Mouse (Mus musculus) spleen, adult 2 months (tissue): ENCODE data around the gene Sh2d4b.

Source experiments
- CTCF ChIP-seq: fragments of 200-500 bp; IDR thresholded peaks from 2 replicates; pipeline ENCODE4 v1.5.1; 2011; ENCODE audit warnings: mild to moderate bottlenecking, inconsistent platforms; ENCODE audit not compliant: insufficient read depth, insufficient read length, insufficient replicate concordance; ENCODE audit errors: extremely low read depth
- POLR2A ChIP-seq: fragments of 200-500 bp; IDR thresholded peaks from 2 replicates; pipeline ENCODE4 v1.6.1; 2011; ENCODE audit warnings: low read depth, low read length, inconsistent platforms

DNA sequence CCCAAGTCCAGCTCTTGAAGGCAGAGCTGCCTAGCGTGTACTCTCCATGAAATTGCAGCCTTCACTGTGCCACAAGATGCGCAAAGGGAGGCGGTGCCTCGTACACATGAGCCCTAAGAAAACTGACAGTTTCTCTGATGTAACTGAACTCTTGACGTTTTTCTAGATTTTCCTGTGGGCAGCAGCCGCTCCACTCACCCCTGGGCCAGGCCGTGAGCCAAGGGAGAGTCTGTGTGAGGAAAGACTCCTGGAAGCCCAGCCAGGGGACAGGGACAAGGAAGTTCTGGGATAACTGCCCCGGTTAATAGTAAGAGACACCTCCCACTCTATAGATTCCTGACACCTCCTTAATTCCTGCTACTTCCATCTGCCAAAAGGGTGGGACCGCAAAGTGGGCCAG lies 15.7 kb upstream of the Sh2d4b start:
- no peak for TF ChIP-seq CTCF
- TF ChIP-seq POLR2A = no peak
